Mouse (Mus musculus): ENCODE measurements at regions not wholly inside any gene's neighbourhood (a gene's known extent, or its start where the extent isn't known, plus 50 kb on each side); places are given as distances from the start of the nearest gene placed in this dataset.

- TF ChIP-seq CTCF (conservative IDR thresholded peaks at IDR 0.05; ENCODE audit: low read length): peak; percentile 64
- TF ChIP-seq POU5F1 (IDR thresholded peaks at IDR 0.05; ENCODE audit: borderline replicate concordance, low read length): no peak
- TF ChIP-seq NANOG (IDR thresholded peaks at IDR 0.05; ENCODE audit: borderline replicate concordance, low read length): no peak
These were observed 76.0 kb downstream of the Barhl2 start for GRCm38 (mm10) chr5:106381919-106382318.
